Comparison of ENCODE assay signal across 22 mouse cellular contexts in genomic region chr2:102378928-102379327, GRCm38 (mm10). TPM values are rescaled to one million over a fixed set of nuclear protein-coding genes. Genes with fewer than 3 reads are reported as not detected.
DNase-seq lines count a peak whose midpoint lies in the region; ATAC-seq and TF ChIP-seq lines count a peak whose summit lies in the region.
"Had no signal": no experiment of that assay in that cellular context is flagged by ENCODE, and none has a peak within 500 bp of the region (broad histone marks: within the 10 kb centered on the region; RNA-seq: fewer than 3 reads in every experiment).

No protein-coding gene starts in this region.

- 40% methylated on average over 1 of the region's 1 CpGs for WGBS in heart, embryonic 11.5 days (ENCODE audit: insufficient replicate concordance)
- 23% methylated on average over 1 of the region's 1 CpGs for WGBS in heart, postnatal 0 days

- no peak for TF ChIP-seq CTCF in heart, postnatal 0 days (IDR thresholded peaks at IDR 0.05; ENCODE audit: low read depth)

- ATAC-seq in heart, embryonic 11.5 days (replicated peaks; ENCODE audit: insufficient number of reproducible peaks, low FRiP score, low TSS enrichment) = no peak
- peak; percentile 81 for ATAC-seq in heart, postnatal 0 days (ENCODE audit: insufficient read depth, low read depth)
- ATAC-seq: forebrain, embryonic 15.5 days; hindbrain, embryonic 16.5 days; intestine, embryonic 15.5 days had no signal

- H3K4me1 ChIP-seq in heart, embryonic 11.5 days (ENCODE audit: control insufficient read depth, insufficient read depth, low read length) = peaks cover 6% of the 10 kb centered on the region
- peaks cover 19% of the 10 kb centered on the region; the same call in 1 of the 2 replicates for H3K4me1 ChIP-seq in heart, postnatal 0 days (ENCODE audit: control insufficient read depth, insufficient read depth)

- no peaks in the 10 kb centered on the region for H3K9me3 ChIP-seq in heart, embryonic 11.5 days (replicated peaks; ENCODE audit: control insufficient read depth, low read length)
- no peaks in the 10 kb centered on the region for H3K9me3 ChIP-seq in heart, postnatal 0 days (replicated peaks; ENCODE audit: control insufficient read depth, low read length)
- H3K9me3 ChIP-seq: embryonic facial prominence, embryonic 10.5 days; forebrain, embryonic 15.5 days; intestine, embryonic 15.5 days; limb, embryonic 15.5 days; liver, embryonic 15.5 days had no signal

- H3K4me2 ChIP-seq in heart, embryonic 11.5 days = no peak overlapping the region
- no peak overlapping the region for H3K4me2 ChIP-seq in heart, postnatal 0 days (ENCODE audit: low read depth, low read length)
- H3K4me2 ChIP-seq: forebrain, embryonic 15.5 days; intestine, embryonic 15.5 days; limb, embryonic 15.5 days; liver, embryonic 15.5 days had no signal

- no peak for TF ChIP-seq EP300 in heart, postnatal 0 days (IDR thresholded peaks at IDR 0.05; ENCODE audit: low read depth)

- H3K4me3 ChIP-seq in heart, embryonic 11.5 days (ENCODE audit: low read depth, low read length) = no peak overlapping the region
- no peak overlapping the region for H3K4me3 ChIP-seq in heart, postnatal 0 days (ENCODE audit: low read depth, low read length)
- H3K4me3 ChIP-seq: embryonic facial prominence, embryonic 10.5 days; forebrain, embryonic 15.5 days; intestine, embryonic 15.5 days; limb, embryonic 15.5 days; liver, embryonic 15.5 days had no signal

- no peak overlapping the region for H3K9ac ChIP-seq in heart, embryonic 11.5 days (ENCODE audit: low read depth, low read length)
- no peak overlapping the region for H3K9ac ChIP-seq in heart, postnatal 0 days (replicated peaks; ENCODE audit: low read depth, low read length)
- H3K9ac ChIP-seq: forebrain, embryonic 15.5 days; intestine, embryonic 15.5 days; limb, embryonic 15.5 days; liver, embryonic 15.5 days had no signal

- DNase-seq in adrenal gland, adult (ENCODE audit: inconsistent age in 2 of 2, low spot score in 1 of 2) = peak; percentile 18 to 54
- no peak for DNase-seq in adrenal gland, adult 2 months
- no peak for DNase-seq in heart, adult 8-10 months (ENCODE audit: low spot score)
- DNase-seq in heart, postnatal 0 days (ENCODE audit: low spot score) = peak; percentile 53
- no peak for DNase-seq in heart, postnatal 10 days
- DNase-seq in 416B (ENCODE audit: low read depth) = peak; percentile 92
- DNase-seq in urinary bladder, postnatal 4 days (ENCODE audit: low spot score in 2 of 2) = no peak
- DNase-seq: adrenal gland, postnatal 25 days; cerebellum, adult 11 months; cerebellum, postnatal 10 days; gastrocnemius, postnatal 10 days; left cerebral cortex, postnatal 4 days; lung, postnatal 4 days; midbrain, embryonic 14.5 days; thymus, postnatal 25 days had no signal

- intact Hi-C loops in heart, postnatal 10 days (cut with DNase I) = no loop called here

- no peaks in the 10 kb centered on the region for H3K36me3 ChIP-seq in heart, embryonic 11.5 days (ENCODE audit: control insufficient read depth, insufficient read depth, low read length)
- no peaks in the 10 kb centered on the region for H3K36me3 ChIP-seq in heart, postnatal 0 days (replicated peaks; ENCODE audit: control insufficient read depth, insufficient read depth, low read length)
- H3K36me3 ChIP-seq: intestine, embryonic 15.5 days had no signal

- no peaks in the 10 kb centered on the region for H3K27me3 ChIP-seq in heart, embryonic 11.5 days (ENCODE audit: control insufficient read depth, insufficient read depth, low read length)
- H3K27me3 ChIP-seq in heart, postnatal 0 days (ENCODE audit: control insufficient read depth, insufficient read depth, low read length) = no peaks in the 10 kb centered on the region
- H3K27me3 ChIP-seq: forebrain, embryonic 15.5 days; intestine, embryonic 15.5 days; limb, embryonic 15.5 days; liver, embryonic 15.5 days had no signal

- peak overlapping the region; percentile 54 for H3K27ac ChIP-seq in heart, embryonic 11.5 days (ENCODE audit: low read depth, low read length)
- H3K27ac ChIP-seq in heart, postnatal 0 days (ENCODE audit: low read depth) = peak overlapping the region; percentile 80
- H3K27ac ChIP-seq: embryonic facial prominence, embryonic 10.5 days; forebrain, embryonic 15.5 days; intestine, embryonic 15.5 days; limb, embryonic 15.5 days; liver, embryonic 15.5 days had no signal

RNA-seq across cellular contexts. Expression of gene Trim44, which starts 28.7 kb away (rescaled TPM):
- 10 to 100 TPM; 59.9 to 61.0 TPM for total RNA-seq in adrenal gland, adult 2 months (2021)
- 20.6 and 20.9 TPM in 2 replicates for polyA plus RNA-seq in adrenal gland, adult 2 months (2012; rRNA removed)
- 29.7 and 30.7 TPM in 2 replicates for polyA plus RNA-seq in heart, embryonic 11.5 days (2014; fragmentation: Nextera tagmentation; extraction: Ambion mirVana)
- total RNA-seq in heart, adult 8-10 months (2022) = 10 to 100 TPM; 25.6 to 29.4 (median 27.3) TPM
- total RNA-seq in heart, postnatal 0 days (2014; rRNA removed; ENCODE audit: low replicate concordance) = 23.0 and 29.5 TPM in 2 replicates
- polyA plus RNA-seq in heart, postnatal 0 days (2015; fragmentation: Nextera tagmentation; extraction: Ambion mirVana) = 9.9 and 10.9 TPM in 2 replicates
- total RNA-seq in heart, postnatal 10 days (2021) = 10 to 100 TPM; 38.6 to 40.6 TPM

Comparison
In these comparisons a context has a peak if more than half of its experiments do, and no peak if none do; other contexts are left out.
1. DNase-seq: peak in adrenal gland, adult (2 of 2), heart, postnatal 0 days (single experiment) and 416B (single experiment); none in adrenal gland, adult 2 months (single experiment), heart, adult 8-10 months (single experiment), heart, postnatal 10 days (0 of 2) and urinary bladder, postnatal 4 days (0 of 2).